Mouse (Mus musculus) inflammation-experienced regulatory T-cells, adult 16 weeks (primary cell): ENCODE measurements around the gene Bzw2. TPM values are rescaled to one million over a fixed set of nuclear protein-coding genes. Genes with fewer than 3 reads are reported as not detected.

Source experiments
- polyA plus RNA-seq: library from polyadenylated mRNA; unstranded; fragments of 100-300 nt; shearing (Covaris generic); gene quantifications from one replicate; pipeline ENCODE4 v1.2.1, GENCODE M21; 2017

Gene Bzw2
- 200 TPM for polyA plus RNA-seq

GRCm38 (mm10) chr12:36157638-36158308 lies at the start of gene Bzw2:
Gene Bzw2, minus strand, starts transcription at chr12:36158080.

GRCm38 (mm10) chr12:36156637-36157303 lies 1.1 kb downstream of the Bzw2 start, which contains the start of gene Ankmy2:
Gene Ankmy2, plus strand, starts transcription at chr12:36157114.

GRCm38 (mm10) chr12:36042348-36042778 lies 115.5 kb downstream of the Bzw2 start, which contains the start of gene Tspan13:
Gene Tspan13, minus strand, starts transcription at chr12:36042500.

Other genes with a start within 250 kb of the Bzw2 start
- 0.37 TPM for gene Agr3, start 232.5 kb downstream of the Bzw2 start, polyA plus RNA-seq
- not detected for gene Agr2, start 165.2 kb downstream of the Bzw2 start, polyA plus RNA-seq
- gene Tspan13, start 115.6 kb downstream of the Bzw2 start, polyA plus RNA-seq = 439 TPM
- 55.8 TPM for gene Ankmy2, start 966 bp downstream of the Bzw2 start, polyA plus RNA-seq
- not detected for gene Lrrc72, start 95.3 kb upstream of the Bzw2 start, polyA plus RNA-seq
- gene Sostdc1, start 156.1 kb upstream of the Bzw2 start, polyA plus RNA-seq = 30.4 TPM
- 3.8 TPM for gene Ispd, start 223.4 kb upstream of the Bzw2 start, polyA plus RNA-seq
- not detected for gene D630036H23Rik, start 224.1 kb upstream of the Bzw2 start, polyA plus RNA-seq